Mouse (Mus musculus): ENCODE measurements around the gene Lmf1. TPM values are rescaled to one million over a fixed set of nuclear protein-coding genes. Genes with fewer than 3 reads are reported as not detected.

Lmf1 gene
- polyA plus RNA-seq (2012; rRNA removed) = 5.2 and 6.2 TPM in 2 replicates

DNA sequence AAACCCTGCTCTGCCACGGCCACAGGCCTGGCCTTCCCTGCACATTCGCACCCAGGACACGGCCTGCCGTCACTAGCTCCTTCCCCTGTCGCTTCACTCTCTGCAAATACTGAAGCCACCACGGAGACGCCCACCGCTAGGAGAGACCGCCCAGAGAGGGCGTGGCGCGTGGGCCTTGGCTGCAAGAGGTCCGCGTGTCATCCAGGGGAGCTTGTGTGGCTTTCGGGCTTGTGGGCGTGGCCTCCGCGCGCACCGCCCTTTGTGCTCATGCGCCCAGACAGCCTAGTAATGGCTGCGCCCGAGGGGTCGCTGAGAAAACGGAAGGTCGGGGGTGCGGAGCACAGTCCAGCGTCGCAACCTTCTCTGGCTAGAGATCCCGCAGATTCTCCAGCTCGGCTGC, at the start of gene Lmf1:
Lmf1 (plus strand) TSS at position 166 of the 400 bp plus-strand sequence.

DNA sequence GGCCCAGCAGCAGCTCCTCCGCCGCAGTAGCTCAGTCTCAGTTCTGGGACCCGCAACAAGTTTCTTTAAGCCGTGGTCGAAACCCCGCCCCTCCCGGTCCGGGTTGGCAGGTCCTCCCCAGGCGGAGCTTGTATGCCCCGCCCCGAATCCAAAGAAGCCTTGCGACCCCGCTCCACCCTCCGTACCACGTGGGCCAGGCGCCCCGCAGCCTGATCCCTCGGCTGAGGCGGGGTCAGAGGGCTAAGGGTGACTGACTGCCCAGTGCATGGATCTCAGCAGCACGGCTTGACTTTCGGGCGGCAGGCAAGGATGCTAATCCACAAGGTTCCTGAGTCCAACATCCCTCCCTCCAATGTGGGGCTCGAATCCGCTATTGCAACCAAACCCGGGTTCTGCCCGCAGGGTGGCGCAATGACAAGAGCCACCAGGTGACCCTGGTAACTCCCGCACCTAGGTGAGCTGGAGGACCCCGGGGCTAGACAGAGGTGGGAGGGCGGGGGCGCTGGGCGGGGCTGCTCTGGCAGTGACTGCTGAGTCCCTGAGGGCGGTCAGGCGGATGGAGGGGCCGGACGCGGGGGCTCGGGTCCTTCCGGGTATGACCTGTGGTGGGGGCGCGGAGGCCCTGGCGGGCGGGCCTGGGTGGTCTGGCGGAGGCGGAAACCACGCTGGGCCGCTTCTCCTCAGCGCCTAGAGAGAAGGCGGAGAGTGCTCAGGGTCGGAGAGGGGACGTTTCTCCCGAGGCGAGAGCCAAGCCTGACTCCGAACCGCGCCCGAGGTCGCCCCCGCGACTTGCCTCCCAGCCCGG, 8.0 kb upstream of the Lmf1 start, which contains the start of gene Sox8:
Sox8 (minus strand) TSS at position 39 of the 805 bp plus-strand sequence.

Other genes with a start within 250 kb of the Lmf1 start
- gene Tpsab1, start 233.5 kb upstream of the Lmf1 start, polyA plus RNA-seq (2012; rRNA removed) = 0.02 and 0.05 TPM in 2 replicates
- gene Tpsb2, start 212.8 kb upstream of the Lmf1 start, polyA plus RNA-seq (2012; rRNA removed) = 0.43 and 0.61 TPM in 2 replicates
- 0.05 TPM in 1 of 2 replicates, not detected in the other for gene Tpsg1, start 209.8 kb upstream of the Lmf1 start, polyA plus RNA-seq (2012; rRNA removed)
- gene Cacna1h, start 145.3 kb upstream of the Lmf1 start, polyA plus RNA-seq (2012; rRNA removed) = 0.38 and 0.97 TPM in 2 replicates
- gene Tekt4, start 124.5 kb upstream of the Lmf1 start, polyA plus RNA-seq (2012; rRNA removed) = 0.43 and 0.64 TPM in 2 replicates
- not detected in 2 replicates for gene Sstr5, start 81.8 kb upstream of the Lmf1 start, polyA plus RNA-seq (2012; rRNA removed)
- gene Sox8, start 8.4 kb upstream of the Lmf1 start, polyA plus RNA-seq (2012; rRNA removed) = 0.02 and 0.05 TPM in 2 replicates
- gene Gng13, start 138.1 kb downstream of the Lmf1 start, polyA plus RNA-seq (2012; rRNA removed) = 0.05 TPM in 1 of 2 replicates, not detected in the other
- gene Chtf18, start 148.3 kb downstream of the Lmf1 start, polyA plus RNA-seq (2012; rRNA removed) = 5.2 and 6.8 TPM in 2 replicates
- 7.9 and 8.1 TPM in 2 replicates for gene Rpusd1, start 148.6 kb downstream of the Lmf1 start, polyA plus RNA-seq (2012; rRNA removed)
- not detected in 2 replicates for gene Mslnl, start 157.0 kb downstream of the Lmf1 start, polyA plus RNA-seq (2012; rRNA removed)
- 8.0 and 9.1 TPM in 2 replicates for gene Msln, start 175.3 kb downstream of the Lmf1 start, polyA plus RNA-seq (2012; rRNA removed)
- gene Narfl, start 194.7 kb downstream of the Lmf1 start, polyA plus RNA-seq (2012; rRNA removed) = 10.9 and 12.1 TPM in 2 replicates
- 7.7 and 9.7 TPM in 2 replicates for gene Haghl, start 206.6 kb downstream of the Lmf1 start, polyA plus RNA-seq (2012; rRNA removed)
- gene Ccdc78, start 207.5 kb downstream of the Lmf1 start, polyA plus RNA-seq (2012; rRNA removed) = 0.01 and 0.02 TPM in 2 replicates
- 45.0 and 49.0 TPM in 2 replicates for gene Fam173a, start 213.8 kb downstream of the Lmf1 start, polyA plus RNA-seq (2012; rRNA removed)
- not detected in 2 replicates for gene AC134908.4, start 216.6 kb downstream of the Lmf1 start, polyA plus RNA-seq (2012; rRNA removed)
- 13.1 and 16.2 TPM in 2 replicates for gene Metrn, start 218.1 kb downstream of the Lmf1 start, polyA plus RNA-seq (2012; rRNA removed)
- 0.08 TPM in 2 replicates for gene Fbxl16, start 230.0 kb downstream of the Lmf1 start, polyA plus RNA-seq (2012; rRNA removed)
- 14.1 and 15.5 TPM in 2 replicates for gene Wdr24, start 244.5 kb downstream of the Lmf1 start, polyA plus RNA-seq (2012; rRNA removed)
- gene Jmjd8, start 249.8 kb downstream of the Lmf1 start, polyA plus RNA-seq (2012; rRNA removed) = 22.4 and 24.2 TPM in 2 replicates

All from liver, embryonic 18 days (tissue).